In the genomic region with DNA sequence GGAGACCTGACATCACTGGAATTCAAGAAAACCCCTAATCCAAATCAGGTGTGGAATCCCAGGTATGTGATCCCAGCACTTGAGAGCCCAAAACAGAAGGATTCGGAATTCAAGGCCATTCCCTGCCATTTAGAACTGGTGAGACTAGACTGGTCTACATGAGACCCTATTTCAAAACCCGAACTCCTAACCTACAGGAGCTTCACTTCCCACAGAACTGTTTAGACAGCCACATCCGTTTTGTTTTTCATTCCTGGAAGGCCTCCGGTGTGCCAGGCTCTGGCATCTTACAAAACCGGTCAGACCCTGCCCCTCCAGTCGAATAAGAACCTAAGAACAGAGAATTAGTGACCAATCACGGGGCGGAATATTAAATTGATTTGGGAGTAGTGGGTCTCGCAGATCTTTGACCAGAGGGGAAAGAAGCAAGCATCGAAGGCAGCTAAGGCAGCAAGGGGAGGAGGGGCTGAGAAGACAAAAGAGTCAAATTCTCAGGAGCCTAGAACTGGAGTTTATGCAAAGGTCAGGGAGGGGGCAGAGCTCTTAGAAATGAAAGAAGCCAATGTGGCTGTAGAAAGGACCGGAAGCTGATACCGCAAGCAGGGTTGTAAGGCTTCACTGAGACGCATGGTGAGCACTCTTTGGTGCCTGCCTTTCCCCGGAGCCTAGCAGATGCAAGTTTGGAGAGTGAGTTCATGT, we compare ENCODE assay signal across 8 mouse cellular contexts. TPM values are rescaled to one million over a fixed set of nuclear protein-coding genes. Genes with fewer than 3 reads are reported as not detected.
DNase-seq lines count a peak whose midpoint lies in the region; ATAC-seq and TF ChIP-seq lines count a peak whose summit lies in the region.

No protein-coding gene starts in this region.

- no peak overlapping the region for H3K9ac ChIP-seq in heart, embryonic 14.5 days (ENCODE audit: low read length)
- H3K9ac ChIP-seq in liver, postnatal 0 days (replicated peaks) = peak overlapping the region; percentile 3; the same call in 1 of the 2 replicates

- no peak for ATAC-seq in heart, embryonic 14.5 days (ENCODE audit: insufficient number of reproducible peaks, insufficient read depth, low FRiP score, low read depth)
- no peak for ATAC-seq in liver, postnatal 0 days

- TF ChIP-seq CTCF in liver, postnatal 0 days (IDR thresholded peaks at IDR 0.05; ENCODE audit: low read depth) = no peak

- intact Hi-C loops in heart, postnatal 36 days (cut with DNase I) = no loop called here
- intact Hi-C loops in left cerebral cortex, postnatal 25 days (cut with DNase I) = no loop called here

- no peaks in the 10 kb centered on the region for H3K9me3 ChIP-seq in heart, embryonic 14.5 days (ENCODE audit: control insufficient read depth, low read length)
- H3K9me3 ChIP-seq in embryonic facial prominence, embryonic 10.5 days = no peaks in the 10 kb centered on the region
- H3K9me3 ChIP-seq in liver, postnatal 0 days (ENCODE audit: low read length) = no peaks in the 10 kb centered on the region

- no peak overlapping the region for H3K27ac ChIP-seq in heart, embryonic 14.5 days (replicated peaks in 1 of 2; ENCODE audit: control insufficient read depth in 1 of 2, insufficient read depth in 1 of 2, low read depth in 2 of 2, low read length in 2 of 2)
- peak overlapping the region; percentile 82 for H3K27ac ChIP-seq in embryonic facial prominence, embryonic 10.5 days (replicated peaks)
- H3K27ac ChIP-seq in liver, postnatal 0 days (ENCODE audit: low read depth) = peak overlapping the region; percentile 5; the same call in 1 of the 2 replicates

- no peak for TF ChIP-seq EP300 in liver, postnatal 0 days (IDR thresholded peaks at IDR 0.05; ENCODE audit: low read depth)

- no peak overlapping the region for H3K4me3 ChIP-seq in heart, embryonic 14.5 days (ENCODE audit: control insufficient read depth in 1 of 2, insufficient read depth in 1 of 2, low read depth in 1 of 2, low read length in 2 of 2)
- H3K4me3 ChIP-seq in embryonic facial prominence, embryonic 10.5 days = peak overlapping the region; percentile 32
- 0 out of 2 replicates have a peak overlapping the region, but pooled peaks have one; percentile 14 for H3K4me3 ChIP-seq in liver, postnatal 0 days (ENCODE audit: low read depth, low read length)

- H3K4me1 ChIP-seq in heart, embryonic 14.5 days (ENCODE audit: control insufficient read depth in 2 of 2, insufficient read depth in 2 of 2, low read length in 2 of 2) = peaks cover 12 to 26% of the 10 kb centered on the region in 2 experiments
- H3K4me1 ChIP-seq in embryonic facial prominence, embryonic 10.5 days = peaks cover 39% of the 10 kb centered on the region
- peaks cover 26% of the 10 kb centered on the region for H3K4me1 ChIP-seq in liver, postnatal 0 days (ENCODE audit: insufficient read depth)

- no peaks in the 10 kb centered on the region for H3K36me3 ChIP-seq in heart, embryonic 14.5 days (ENCODE audit: control insufficient read depth, insufficient read depth, low read length)
- peaks cover 6% of the 10 kb centered on the region for H3K36me3 ChIP-seq in embryonic facial prominence, embryonic 10.5 days (replicated peaks)
- H3K36me3 ChIP-seq in liver, postnatal 0 days (replicated peaks; ENCODE audit: insufficient read depth, low read length) = no peaks in the 10 kb centered on the region

- H3K4me2 ChIP-seq in heart, embryonic 14.5 days (ENCODE audit: low read length) = peak overlapping the region; percentile 5
- H3K4me2 ChIP-seq in liver, postnatal 0 days (ENCODE audit: low read depth, low read length) = peak overlapping the region; percentile 63

- no peaks in the 10 kb centered on the region for H3K27me3 ChIP-seq in heart, embryonic 14.5 days (ENCODE audit: control insufficient read depth, insufficient read depth, low read length)
- no peaks in the 10 kb centered on the region for H3K27me3 ChIP-seq in embryonic facial prominence, embryonic 10.5 days (replicated peaks; ENCODE audit: low read depth, poor library complexity, severe bottlenecking)
- no peaks in the 10 kb centered on the region for H3K27me3 ChIP-seq in liver, postnatal 0 days (ENCODE audit: insufficient read depth, low read length)

- WGBS in heart, embryonic 14.5 days = 31% methylated on average over 14 of the region's 14 CpGs
- 11% methylated on average over 14 of the region's 14 CpGs for WGBS in embryonic facial prominence, embryonic 10.5 days
- 33% methylated on average over 14 of the region's 14 CpGs for WGBS in liver, postnatal 0 days (ENCODE audit: insufficient replicate concordance)

- no peak for DNase-seq in heart, postnatal 36 days
- DNase-seq in CD4-positive helper T cell, adult 2 months (ENCODE audit: low read depth, low spot score) = peak; percentile 43
- peak; percentile 59 for DNase-seq in embryonic facial prominence, embryonic 10.5 days (ENCODE audit: low spot score)
- no peak for DNase-seq in liver, postnatal 0 days
- no peak for DNase-seq in cerebellum, postnatal 10 days
- DNase-seq in left cerebral cortex, postnatal 25 days (ENCODE audit: low spot score in 2 of 2) = no peak
- no peak for DNase-seq in gastrocnemius, adult 18-20 months (ENCODE audit: low spot score)

RNA-seq across cellular contexts. Expression of a gene that starts 1.4 kb away (rescaled TPM):
- polyA plus RNA-seq in heart, embryonic 14.5 days (2014; fragmentation: Nextera tagmentation; extraction: Ambion mirVana) = 97.2 and 101 TPM in 2 replicates
- total RNA-seq in heart, postnatal 36 days (2021) = 100 to 1,000 TPM; 245 to 277 TPM
- 79.4 and 82.9 TPM in 2 replicates for polyA plus RNA-seq in embryonic facial prominence, embryonic 10.5 days (2016; fragmentation: Nextera tagmentation; extraction: Ambion mirVana)
- 52.9 and 56.7 TPM in 2 replicates for polyA plus RNA-seq in liver, postnatal 0 days (2015; fragmentation: Nextera tagmentation; extraction: Ambion mirVana)
- 100 to 1,000 TPM; 146 to 170 TPM for total RNA-seq in left cerebral cortex, postnatal 25 days (2021)
- total RNA-seq in gastrocnemius, adult 18-20 months (2021) = 100 to 1,000 TPM; 287 to 374 TPM

RNA-seq across cellular contexts. Expression of a gene that starts 50.4 kb away (rescaled TPM):
- polyA plus RNA-seq in heart, embryonic 14.5 days (2014; fragmentation: Nextera tagmentation; extraction: Ambion mirVana) = 255 and 263 TPM in 2 replicates
- total RNA-seq in heart, postnatal 36 days (2021) = 10 to 100 TPM; 88.0 to 92.7 TPM
- 439 and 441 TPM in 2 replicates for polyA plus RNA-seq in embryonic facial prominence, embryonic 10.5 days (2016; fragmentation: Nextera tagmentation; extraction: Ambion mirVana)
- 92.7 and 94.2 TPM in 2 replicates for polyA plus RNA-seq in liver, postnatal 0 days (2015; fragmentation: Nextera tagmentation; extraction: Ambion mirVana)
- 100 to 1,000 TPM; 184 to 202 TPM for total RNA-seq in left cerebral cortex, postnatal 25 days (2021)
- total RNA-seq in gastrocnemius, adult 18-20 months (2021) = 10 to 100 TPM; 65.4 to 75.4 TPM

Comparison
In these comparisons a context has a peak if more than half of its experiments do, and no peak if none do; other contexts are left out.
1. H3K27ac ChIP-seq: peak in embryonic facial prominence, embryonic 10.5 days (single experiment) and liver, postnatal 0 days (single experiment); none in heart, embryonic 14.5 days (0 of 2).
2. H3K4me3 ChIP-seq: peak in embryonic facial prominence, embryonic 10.5 days (single experiment) and liver, postnatal 0 days (single experiment); none in heart, embryonic 14.5 days (0 of 2).
3. DNase-seq: peak in CD4-positive helper T cell, adult 2 months (single experiment) and embryonic facial prominence, embryonic 10.5 days (single experiment); none in heart, postnatal 36 days (0 of 2), liver, postnatal 0 days (single experiment), cerebellum, postnatal 10 days (0 of 2), left cerebral cortex, postnatal 25 days (0 of 2) and gastrocnemius, adult 18-20 months (single experiment).